Mouse (Mus musculus) testis, postnatal 10 days (tissue): Measurements from ENCODE around the gene Dcpp1.

Experiments
- DNase-seq: peaks from one replicate; pipeline ENCODE4 v3.0.0; 2021; ENCODE audit warnings: low spot score

The Dcpp1 gene

GRCm38 (mm10) chr17:23931157-23931556, 50.5 kb downstream of the Dcpp1 start:
- DNase-seq: no peak
